Mouse (Mus musculus) kidney, postnatal 0 days (tissue): ENCODE measurements around the gene Tmem115. TPM values are rescaled to one million over a fixed set of nuclear protein-coding genes. Genes with fewer than 3 reads are reported as not detected.
"Not testable (repeated sequence)": the region's sequence is repeated elsewhere in the genome, so short reads cannot be mapped to it uniquely, and the experiment has no call there.

Experiments used
- ATAC-seq: fragments of 200-750 bp; cut with Nextera tagmentation; replicated peaks from 2 replicates; pipeline ENCODE4 v1.8.0; 2017; ENCODE audit warnings: low read depth, moderate number of reproducible peaks, moderate TSS enrichment, moderate library complexity; ENCODE audit not compliant: low FRiP score
- DNase-seq: peaks from one replicate; pipeline ENCODE4 v3.0.0-alpha.2; 2016; ENCODE audit warnings: low spot score
- H3K27ac ChIP-seq: fragments of 300-500 bp; sonication (generic); 2 replicates; pipeline ENCODE4 v1.5.1; 2014; ENCODE audit warnings: mild to moderate bottlenecking
- H3K27me3 ChIP-seq: fragments of 300-500 bp; sonication (generic); 2 replicates; pipeline ENCODE4 v1.6.1; 2014; ENCODE audit warnings: low read length, mixed read lengths; ENCODE audit not compliant: insufficient read depth
- H3K36me3 ChIP-seq: fragments of 300-500 bp; sonication (generic); 2 replicates; pipeline ENCODE4 v1.6.1; 2014; ENCODE audit warnings: low read length, mixed read lengths; ENCODE audit not compliant: insufficient read depth
- H3K4me1 ChIP-seq: fragments of 300-500 bp; sonication (generic); replicated peaks from 2 replicates; pipeline ENCODE4 v1.6.1; 2014; ENCODE audit warnings: antibody characterized with exemption, low read length, mixed read lengths; ENCODE audit not compliant: insufficient read depth
- H3K4me2 ChIP-seq: fragments of 300-500 bp; sonication (generic); 2 replicates; pipeline ENCODE4 v1.6.1; 2014; ENCODE audit warnings: mild to moderate bottlenecking, low read length, moderate library complexity, mixed read lengths
- H3K4me3 ChIP-seq: fragments of 300-500 bp; sonication (generic); replicated peaks from 2 replicates; pipeline ENCODE4 v1.5.1; 2014; ENCODE audit warnings: low read depth, low read length
- H3K9ac ChIP-seq: fragments of 300-500 bp; sonication (generic); 2 replicates; pipeline ENCODE4 v1.6.1; 2014; ENCODE audit warnings: low read depth, low read length
- H3K9me3 ChIP-seq: fragments of 300-500 bp; sonication (generic); replicated peaks from 2 replicates; pipeline ENCODE4 v1.6.1; 2016; ENCODE audit warnings: low read length, inconsistent platforms, mixed read lengths
- CTCF ChIP-seq: IDR thresholded peaks from 2 replicates; pipeline ENCODE4 v1.5.1; 2016; ENCODE audit warnings: antibody characterized with exemption, low read depth, mild to moderate bottlenecking, moderate library complexity
- WGBS: fragments of 180-500 bp; shearing (Covaris S2); extraction: QIAGEN DNeasy Blood & Tissue Kit; methylation state at CpG from one replicate; pipeline ENCODE4 v1.1.7; 2014; 5-methylcytosine and 5-hydroxymethylcytosine counted together
- polyA plus RNA-seq: library from polyadenylated mRNA; unstranded; fragments of >200 nt; fragmentation: Nextera tagmentation; extraction: Ambion mirVana; gene quantifications from 2 replicates; pipeline ENCODE4 v1.2.1, GENCODE M21; 2015

Gene Tmem115
- polyA plus RNA-seq, 1 experiment from 2014 or later, result 54.7 TPM

DNA sequence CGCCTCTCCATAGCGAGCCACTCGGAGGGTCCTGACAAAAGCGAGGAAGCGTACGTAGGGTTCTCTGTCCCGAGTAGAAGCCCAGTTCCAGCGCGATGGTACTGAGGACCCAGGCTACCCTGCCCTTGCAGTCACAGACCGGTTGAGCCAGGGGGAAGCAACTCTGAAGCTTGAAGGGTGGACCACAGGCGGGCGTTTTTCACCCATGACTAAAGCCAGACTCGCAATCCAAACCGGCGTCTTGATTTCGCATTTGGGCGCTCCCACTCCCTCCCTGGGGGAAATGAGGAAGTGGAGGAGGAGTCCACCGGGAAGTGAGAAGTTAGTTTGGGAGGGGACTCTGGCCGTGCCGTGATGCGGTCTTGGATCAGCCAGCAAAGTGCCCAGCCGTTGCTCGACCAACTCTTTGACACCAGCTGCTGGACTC lies 21.3 kb downstream of the Tmem115 start:
- DNase-seq (peak; percentile 94), ATAC-seq (peak; percentile 13)
- Histone ChIP-seq H3K9me3 (no peaks in the 10 kb centered on the region), H3K27me3 (no peaks in the 10 kb centered on the region), H3K4me1 (peaks cover 49% of the 10 kb centered on the region), H3K36me3 (peaks cover 27% of the 10 kb centered on the region), H3K4me2 (peak overlapping the region; percentile 83), H3K4me3 (peak overlapping the region; percentile 70), H3K27ac (peak overlapping the region; percentile 97), H3K9ac (peak overlapping the region; percentile 79)
- 2% methylated on average over 23 of the region's 23 CpGs for WGBS
- TF ChIP-seq CTCF, result no peak

DNA sequence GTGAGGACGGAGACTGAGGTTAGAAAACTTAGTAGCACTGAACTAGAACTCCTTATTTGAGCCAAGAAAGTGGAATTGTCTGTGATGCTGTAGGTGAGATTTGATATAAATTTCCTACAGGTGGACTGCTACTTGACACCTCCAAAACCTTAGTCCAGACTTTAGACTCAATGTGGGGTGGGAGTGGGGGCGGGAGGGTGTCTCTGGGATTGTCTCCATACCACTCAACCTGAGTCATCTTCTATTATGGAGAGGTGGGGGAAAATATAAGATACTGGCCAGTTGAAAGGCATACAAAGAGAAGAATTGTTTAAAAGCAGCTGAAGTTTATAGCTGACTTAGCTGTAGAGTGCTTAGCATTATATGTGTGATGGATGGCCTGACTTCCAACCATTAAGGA lies 22.0 kb downstream of the Tmem115 start:
- no peak for DNase-seq
- H3K27me3 ChIP-seq, result no peaks in the 10 kb centered on the region
- H3K9ac ChIP-seq, result peak overlapping the region; percentile 79; the same call in 1 of the 2 replicates
- H3K9me3 ChIP-seq, result no peaks in the 10 kb centered on the region
- 23% methylated on average over 2 of the region's 2 CpGs for WGBS
- TF ChIP-seq CTCF, result no peak
- H3K4me1 ChIP-seq, result peaks cover 48% of the 10 kb centered on the region
- no peak for ATAC-seq
- H3K36me3 ChIP-seq, result peaks cover 34% of the 10 kb centered on the region
- peak overlapping the region; percentile 83 for H3K4me2 ChIP-seq
- H3K4me3 ChIP-seq, result peak overlapping the region; percentile 70
- peak overlapping the region; percentile 97 for H3K27ac ChIP-seq

DNA sequence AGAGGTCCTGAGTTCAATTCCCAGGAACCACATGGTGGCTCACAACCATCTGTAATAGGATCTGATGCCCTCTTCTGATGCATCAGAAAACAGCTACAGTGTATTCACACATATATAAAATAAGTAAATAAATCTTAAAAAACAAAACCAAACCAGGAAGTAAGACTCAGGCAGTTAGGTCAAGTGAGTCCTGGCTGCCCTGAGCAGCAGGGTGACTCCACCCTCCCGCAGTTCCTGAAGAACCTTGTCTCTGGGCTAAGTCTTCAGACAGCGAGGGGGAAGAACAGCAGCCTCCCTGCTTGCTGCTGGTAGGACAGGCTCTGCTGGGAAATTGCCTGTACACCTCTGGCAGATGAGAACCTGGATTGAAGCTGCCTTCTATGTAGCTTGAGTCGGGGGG lies 22.6 kb downstream of the Tmem115 start:
- TF ChIP-seq CTCF, result no peak
- no peaks in the 10 kb centered on the region for H3K27me3 ChIP-seq
- H3K9me3 ChIP-seq, result no peaks in the 10 kb centered on the region
- no peak for DNase-seq
- H3K4me3 ChIP-seq, result peak overlapping the region; percentile 70; the same call in 1 of the 2 replicates
- peaks cover 40% of the 10 kb centered on the region for H3K36me3 ChIP-seq
- H3K27ac ChIP-seq, result no peak overlapping the region
- peak overlapping the region; percentile 79; the same call in 1 of the 2 replicates for H3K9ac ChIP-seq
- H3K4me2 ChIP-seq, result peak overlapping the region; percentile 83
- peaks cover 41% of the 10 kb centered on the region for H3K4me1 ChIP-seq
- ATAC-seq, result no peak
- WGBS, result 56% methylated on average over 3 of the region's 3 CpGs

DNA sequence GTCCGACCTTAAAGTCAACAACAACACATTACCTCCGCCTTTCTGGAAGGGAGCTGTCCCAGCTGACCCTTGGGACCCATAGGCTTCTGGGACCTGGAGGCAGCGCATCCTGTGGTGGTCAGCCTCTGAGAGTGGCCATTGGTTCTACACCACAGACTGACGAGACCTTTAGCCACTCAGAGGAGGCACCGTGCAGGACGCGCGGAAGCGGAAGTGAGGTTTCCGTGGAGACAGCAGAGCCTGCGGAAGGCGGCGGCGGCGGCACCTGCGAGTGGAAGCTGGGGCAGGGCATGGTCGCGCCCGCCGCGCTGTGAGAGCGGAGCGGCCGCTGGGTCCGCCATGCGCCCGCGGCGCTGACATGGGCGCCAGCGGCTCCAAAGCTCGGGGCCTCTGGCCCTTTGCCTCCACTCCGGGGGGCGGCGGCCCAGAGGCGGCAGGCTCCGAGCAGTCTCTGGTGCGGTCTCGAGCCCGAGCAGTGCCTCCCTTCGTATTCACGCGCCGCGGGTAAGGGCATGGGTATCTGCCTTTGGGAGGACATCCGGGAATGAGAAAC lies 29.4 kb downstream of the Tmem115 start, which contains the start of gene Tusc2:
Gene Tusc2 (plus strand): TSS at position 227 of the 553 bp plus-strand sequence.
- peak; percentile 92 for ATAC-seq

DNA sequence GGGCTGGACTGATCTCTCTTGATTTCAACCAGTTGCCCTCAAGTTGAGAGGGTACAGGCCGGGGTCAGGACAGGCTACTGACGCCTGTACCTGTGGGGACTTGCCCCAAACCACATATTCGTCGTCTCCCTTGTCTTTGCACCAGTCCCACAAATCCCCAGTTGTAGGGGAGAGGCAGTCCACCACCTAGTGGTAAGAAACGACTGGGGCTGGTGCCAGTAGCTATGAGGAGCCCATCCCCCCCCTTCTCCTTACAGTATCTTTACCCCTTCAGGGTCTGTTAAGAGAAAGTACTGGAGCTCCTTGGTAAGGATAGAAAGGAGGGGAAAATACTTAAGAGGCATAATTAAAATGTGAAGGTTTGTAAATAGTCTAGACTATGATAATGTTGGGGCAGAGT lies 31.8 kb downstream of the Tmem115 start:
- not testable (repeated sequence) for H3K9me3 ChIP-seq, H3K9ac ChIP-seq, H3K4me3 ChIP-seq, H3K27me3 ChIP-seq, ATAC-seq
- Histone ChIP-seq H3K4me1 (peaks cover 25% of the 10 kb centered on the region), H3K4me2 (peak overlapping the region; percentile 25), H3K36me3 (peaks cover 18% of the 10 kb centered on the region), H3K27ac (peak overlapping the region; percentile 43; the same call in 1 of the 2 replicates)
- DNase-seq, result peak; percentile 53
- TF ChIP-seq CTCF, result peak; percentile 41; the same call in 1 of the 2 replicates
- 53% methylated on average over 5 of the region's 5 CpGs for WGBS

More for the DNA sequence above, 29.4 kb downstream of the Tmem115 start, which contains the start of gene Tusc2:
- H3K36me3 ChIP-seq, result peaks cover 42% of the 10 kb centered on the region
- H3K4me3 ChIP-seq, result peak within 1 kb of the TSS; percentile 63
- peak; percentile 97 for DNase-seq
- no peaks in the 10 kb centered on the region for H3K27me3 ChIP-seq
- peak within 1 kb of the TSS; percentile 76 for H3K27ac ChIP-seq
- H3K9me3 ChIP-seq, result no peaks in the 10 kb centered on the region
- TF ChIP-seq CTCF, result no peak
- WGBS, result under 1% methylated on average over 46 of the region's 46 CpGs
- H3K4me2 ChIP-seq, result peak within 1 kb of the TSS; percentile 87
- H3K4me1 ChIP-seq, result peaks cover 16% of the 10 kb centered on the region; the same call in 1 of the 2 replicates
- H3K9ac ChIP-seq, result peak within 1 kb of the TSS; percentile 73

DNA sequence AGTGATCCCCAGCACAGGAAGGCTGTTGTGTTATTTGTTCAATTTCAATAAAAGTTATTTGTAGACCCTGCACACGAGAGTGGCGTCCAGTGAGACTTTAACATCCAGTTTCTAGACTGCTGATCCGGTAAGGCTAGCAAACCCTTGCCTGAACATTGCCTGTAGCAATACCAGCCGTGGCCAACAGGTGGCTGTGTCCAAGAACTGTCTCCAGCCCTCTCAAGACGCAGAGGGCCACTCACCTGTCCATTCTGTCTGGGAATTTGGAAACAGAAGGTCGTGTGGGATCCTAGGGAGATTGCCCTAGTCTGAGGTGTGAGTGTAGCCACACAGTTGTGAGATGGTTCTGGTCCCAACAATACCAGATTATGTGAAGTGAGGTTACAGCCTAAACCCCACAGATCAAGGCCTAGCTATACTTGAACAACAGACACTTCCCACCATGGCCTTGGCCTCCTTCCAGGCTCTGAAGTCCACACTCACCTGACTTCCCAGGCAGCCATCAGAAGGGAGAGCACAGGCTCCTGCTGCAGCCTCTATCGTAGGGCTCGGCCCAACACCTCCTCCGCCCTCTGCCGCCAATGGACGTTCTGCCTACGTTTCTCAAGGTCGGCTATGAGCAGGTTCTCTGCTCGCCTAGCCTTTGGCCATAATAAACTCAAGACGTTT lies 32.4 kb downstream of the Tmem115 start:
- Histone ChIP-seq H3K9me3 (no peaks in the 10 kb centered on the region), H3K27ac (peak overlapping the region; percentile 95), H3K36me3 (peaks cover 12% of the 10 kb centered on the region), H3K4me3 (no peak overlapping the region), H3K4me2 (peak overlapping the region; percentile 34), H3K9ac (no peak overlapping the region), H3K4me1 (peaks cover 31% of the 10 kb centered on the region), H3K27me3 (no peaks in the 10 kb centered on the region)
- 44% methylated on average over 15 of the region's 15 CpGs for whole genome bisulfite sequencing
- DNase-seq (peak; percentile 85), ATAC-seq (no peak)
- TF ChIP-seq CTCF, result peak; percentile 82
